Mouse (Mus musculus): ENCODE measurements at regions not wholly inside any gene's neighbourhood (a gene's known extent, or its start where the extent isn't known, plus 50 kb on each side); places are given as distances from the start of the nearest gene placed in this dataset.

DNA sequence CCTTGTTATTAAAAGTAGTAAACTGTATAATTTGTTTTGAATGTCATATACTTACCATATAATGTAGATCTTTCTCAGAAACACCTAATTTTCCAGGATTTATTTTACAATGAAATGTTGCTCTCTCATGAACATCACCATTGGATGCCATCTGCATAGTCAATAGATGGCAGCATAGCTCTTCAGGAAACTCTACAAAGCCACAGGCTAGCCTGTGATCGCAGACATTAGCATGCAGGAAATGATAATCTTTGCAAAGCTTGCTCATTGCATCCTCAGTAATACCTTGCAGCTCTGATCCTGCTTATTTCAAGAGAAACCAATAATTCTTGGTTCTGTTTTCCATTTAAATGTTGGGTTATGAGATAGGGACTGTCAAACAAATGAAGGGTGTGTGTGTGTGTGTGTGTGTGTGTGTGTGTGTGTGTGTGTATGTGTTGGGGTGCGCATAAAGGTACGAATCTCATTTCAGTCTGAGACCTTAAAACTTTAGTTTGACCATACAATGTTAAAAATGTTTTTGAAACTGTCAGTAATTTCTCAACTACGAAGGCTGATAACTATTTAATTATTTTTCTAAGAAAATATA, 1595.1 kb upstream of the Pcdh10 start:
- DNase-seq (ENCODE audit: low read depth, low spot score), result peak; percentile 42

DNA sequence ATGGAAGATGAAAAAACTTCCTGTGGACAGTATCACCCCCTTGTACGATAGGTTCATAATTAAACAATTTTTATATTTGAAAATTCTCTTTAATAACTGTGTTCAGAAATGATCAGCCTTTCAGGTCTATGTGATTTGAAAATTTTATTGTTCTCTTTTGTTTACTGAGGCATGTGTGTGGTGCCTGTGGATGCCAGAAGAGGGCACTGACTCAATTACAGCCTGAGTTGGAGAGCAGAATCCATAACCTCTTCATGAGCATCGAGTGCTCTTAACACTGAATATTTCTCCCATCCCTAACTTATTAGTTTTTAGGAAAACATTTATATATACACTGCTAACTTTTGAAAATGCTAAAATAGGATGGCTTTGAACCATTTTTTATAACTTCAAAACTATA, 1594.0 kb upstream of the Pcdh10 start:
- DNase-seq (ENCODE audit: low read depth, low spot score), result no peak
